Mouse (Mus musculus) heart, adult 18-20 months (tissue): ENCODE data around the gene Gm13287. TPM values are rescaled to one million over a fixed set of nuclear protein-coding genes. Genes with fewer than 3 reads are reported as not detected.
"Not testable (repeated sequence)": the region's sequence is repeated elsewhere in the genome, so short reads cannot be mapped to it uniquely, and the experiment has no call there.

Experiments
- DNase-seq, 2 experiments: peaks; one replicate each; pipeline ENCODE4 v3.0.0; 2021 to 2022; ENCODE audit warnings: mixed read lengths in 1 of 2
- long read RNA-seq, 2 experiments: library from polyadenylated mRNA; stranded (forward); transcript quantifications; one replicate each; pipeline ENCODE4 v2.0.0; 2021
- total RNA-seq, 2 experiments: library from RNA; stranded (reverse); gene quantifications; 2 replicates each; pipeline ENCODE4 v1.2.3; 2021

Gm13287 gene
- total RNA-seq: not detected
- long read RNA-seq, experiment 1: 0 reads
- long read RNA-seq, experiment 2: 0 reads

- not testable (repeated sequence) for DNase-seq
These were observed at the start of gene Gm13287 for GRCm38 (mm10) chr4:88802954-88803353. Gm13287 (plus strand) TSS chr4:88803254.

DNA sequence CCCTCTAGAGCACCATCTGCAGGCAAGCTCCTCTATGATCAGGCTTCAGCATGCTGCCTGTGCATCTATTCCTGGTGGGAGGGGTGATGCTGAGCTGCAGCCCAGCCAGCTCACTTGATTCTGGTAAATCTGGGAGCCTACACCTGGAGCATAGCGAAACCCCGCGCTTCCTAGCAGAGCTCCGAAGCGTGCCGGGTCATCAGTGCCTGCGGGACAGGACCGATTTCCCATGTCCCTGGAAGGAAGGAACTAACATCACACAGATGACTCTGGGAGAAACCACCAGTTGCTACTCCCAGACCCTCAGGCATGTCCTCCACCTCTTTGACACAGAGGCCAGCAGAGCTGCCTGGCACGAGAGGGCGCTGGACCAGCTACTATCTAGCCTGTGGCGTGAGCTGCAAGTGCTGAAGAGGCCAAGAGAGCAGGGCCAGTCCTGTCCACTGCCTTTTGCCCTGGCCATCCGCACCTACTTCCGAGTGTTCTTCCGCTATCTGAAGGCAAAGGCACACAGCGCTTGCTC lies 48.2 kb upstream of the Gm13287 start, which contains the start of gene Gm13271:
TSS of gene Gm13271 (plus strand) at position 51 of the 523 bp plus-strand sequence.
- DNase-seq: peak; percentile 62 to 84

GRCm38 (mm10) chr4:88756581-88757513 lies 46.2 kb upstream of the Gm13287 start:
- DNase-seq: peak; percentile 20 to 66

DNA sequence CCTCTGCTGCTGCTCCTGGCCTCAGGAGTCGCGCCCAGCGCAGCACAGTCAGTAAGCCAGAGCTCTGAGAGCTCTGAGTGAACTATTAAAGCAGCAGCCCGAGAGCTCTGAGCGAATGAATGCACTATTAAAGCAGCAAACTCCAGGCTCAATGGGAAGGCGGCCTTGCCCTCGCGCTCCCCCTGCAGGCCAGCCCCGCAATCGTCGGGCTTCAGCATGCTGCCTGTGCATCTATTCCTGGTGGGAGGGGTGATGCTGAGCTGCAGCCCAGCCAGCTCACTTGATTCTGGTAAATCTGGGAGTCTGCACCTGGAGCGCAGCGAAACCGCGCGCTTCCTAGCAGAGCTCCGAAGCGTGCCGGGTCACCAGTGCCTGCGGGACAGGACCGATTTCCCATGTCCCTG lies 45.4 kb upstream of the Gm13287 start:
- DNase-seq: peak; percentile 91 to 93

GRCm38 (mm10) chr4:88758751-88759150 lies 44.3 kb upstream of the Gm13287 start:
- DNase-seq: not testable (repeated sequence)

GRCm38 (mm10) chr4:88759610-88760268 lies 43.3 kb upstream of the Gm13287 start, which contains the start of gene Gm13283:
Gm13283 (plus strand) TSS chr4:88760119.
- DNase-seq: peak; percentile 59 to 66

- peak; percentile 79 to 91 for DNase-seq
These were observed 42.6 kb upstream of the Gm13287 start for GRCm38 (mm10) chr4:88760431-88760830.

DNA sequence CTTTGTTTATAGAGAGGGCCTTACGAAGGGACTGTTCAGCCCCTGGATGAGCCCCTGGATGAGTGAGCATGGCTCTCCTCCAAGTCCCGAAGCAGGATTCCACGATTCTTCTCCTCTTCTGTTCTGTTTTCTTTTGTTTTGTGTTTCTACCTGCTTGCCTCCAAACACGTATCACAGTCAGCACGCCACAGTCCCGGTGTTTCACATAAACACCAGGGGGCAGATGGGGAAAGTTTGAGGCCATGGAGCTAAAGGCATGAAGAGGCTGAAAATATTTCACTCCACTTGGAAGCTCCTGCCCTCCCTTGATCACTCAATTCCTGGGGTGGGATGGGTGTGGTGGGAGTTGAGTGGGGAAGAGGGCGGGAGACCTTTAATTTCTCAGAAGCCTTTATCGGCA lies 41.3 kb upstream of the Gm13287 start:
- peak; percentile 67 to 77 for DNase-seq

DNA sequence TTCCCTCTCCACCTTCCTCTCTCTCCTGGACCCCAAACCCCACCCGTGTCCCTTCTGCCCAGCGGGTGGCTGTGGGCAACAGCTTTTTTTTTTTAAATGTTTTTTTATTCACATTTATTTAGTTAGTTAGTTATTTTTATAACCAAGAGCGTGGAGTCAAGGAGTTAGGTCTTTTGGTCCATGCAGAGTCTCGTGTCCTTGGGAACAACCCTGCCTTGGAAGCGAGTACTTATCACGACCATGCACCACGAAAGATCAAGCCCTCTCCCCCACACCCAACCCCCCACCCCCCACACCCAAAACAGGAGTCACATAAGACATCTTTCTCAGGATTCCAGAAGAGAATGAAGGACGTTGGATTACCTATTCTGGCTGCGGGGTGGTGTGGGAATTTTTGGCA lies 40.7 kb upstream of the Gm13287 start:
- peak; percentile 20 to 25 for DNase-seq

DNA sequence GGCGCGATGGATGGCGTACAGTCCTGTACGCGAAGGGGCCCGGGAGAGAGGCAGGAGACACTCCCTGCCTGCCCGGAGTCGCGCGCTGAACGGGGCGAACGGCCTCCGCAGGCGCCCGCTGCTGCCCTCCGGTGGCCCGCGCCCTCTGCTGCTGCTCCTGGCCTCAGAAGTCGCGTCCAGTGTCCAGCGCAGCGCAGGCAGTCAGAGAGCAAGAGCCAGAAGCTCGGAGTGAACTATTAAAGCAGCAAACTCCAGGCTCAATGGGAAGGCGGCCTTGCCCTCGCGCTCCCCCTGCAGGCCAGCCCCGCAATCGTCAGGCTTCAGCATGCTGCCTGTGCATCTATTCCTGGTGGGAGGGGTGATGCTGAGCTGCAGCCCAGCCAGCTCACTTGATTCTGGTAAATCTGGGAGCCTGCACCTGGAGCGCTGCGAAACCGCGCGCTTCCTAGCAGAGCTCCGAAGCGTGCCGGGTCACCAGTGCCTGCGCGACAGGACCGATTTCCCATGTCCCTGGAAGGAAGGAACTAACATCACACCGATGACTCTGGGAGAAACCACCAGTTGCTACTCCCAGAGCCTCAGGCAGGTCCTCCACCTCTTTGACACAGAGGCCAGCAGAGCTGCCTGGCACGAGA lies 39.6 kb upstream of the Gm13287 start:
- DNase-seq: peak; percentile 69 to 84

DNA sequence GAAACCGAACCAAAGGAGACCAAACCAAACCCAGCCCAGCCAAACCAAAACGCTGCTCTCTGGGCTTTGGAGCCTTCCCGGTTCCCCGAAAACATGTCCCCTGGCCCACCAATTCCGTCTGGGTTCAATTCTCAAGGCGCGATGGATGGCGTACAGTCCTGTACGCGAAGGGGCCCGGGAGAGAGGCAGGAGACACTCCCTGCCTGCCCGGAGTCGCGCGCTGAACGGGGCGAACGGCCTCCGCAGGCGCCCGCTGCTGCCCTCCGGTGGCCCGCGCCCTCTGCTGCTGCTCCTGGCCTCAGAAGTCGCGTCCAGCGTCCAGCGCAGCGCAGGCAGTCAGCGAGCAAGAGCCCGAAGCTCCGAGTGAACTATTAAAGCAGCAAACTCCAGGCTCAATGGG lies 29.5 kb upstream of the Gm13287 start, which contains the start of gene Gm13290:
TSS of gene Gm13290 (plus strand) at position 301 of the 400 bp plus-strand sequence.
- not testable (repeated sequence) for DNase-seq

DNA sequence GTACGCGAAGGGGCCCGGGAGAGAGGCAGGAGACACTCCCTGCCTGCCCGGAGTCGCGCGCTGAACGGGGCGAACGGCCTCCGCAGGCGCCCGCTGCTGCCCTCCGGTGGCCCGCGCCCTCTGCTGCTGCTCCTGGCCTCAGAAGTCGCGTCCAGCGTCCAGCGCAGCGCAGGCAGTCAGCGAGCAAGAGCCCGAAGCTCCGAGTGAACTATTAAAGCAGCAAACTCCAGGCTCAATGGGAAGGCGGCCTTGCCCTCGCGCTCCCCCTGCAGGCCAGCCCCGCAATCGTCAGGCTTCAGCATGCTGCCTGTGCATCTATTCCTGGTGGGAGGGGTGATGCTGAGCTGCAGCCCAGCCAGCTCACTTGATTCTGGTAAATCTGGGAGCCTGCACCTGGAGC lies 26.4 kb upstream of the Gm13287 start, which contains the start of gene Gm13289:
TSS of gene Gm13289 (plus strand) at position 301 of the 400 bp plus-strand sequence.
- not testable (repeated sequence) for DNase-seq

DNA sequence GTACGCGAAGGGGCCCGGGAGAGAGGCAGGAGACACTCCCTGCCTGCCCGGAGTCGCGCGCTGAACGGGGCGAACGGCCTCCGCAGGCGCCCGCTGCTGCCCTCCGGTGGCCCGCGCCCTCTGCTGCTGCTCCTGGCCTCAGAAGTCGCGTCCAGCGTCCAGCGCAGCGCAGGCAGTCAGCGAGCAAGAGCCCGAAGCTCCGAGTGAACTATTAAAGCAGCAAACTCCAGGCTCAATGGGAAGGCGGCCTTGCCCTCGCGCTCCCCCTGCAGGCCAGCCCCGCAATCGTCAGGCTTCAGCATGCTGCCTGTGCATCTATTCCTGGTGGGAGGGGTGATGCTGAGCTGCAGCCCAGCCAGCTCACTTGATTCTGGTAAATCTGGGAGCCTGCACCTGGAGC lies 23.5 kb upstream of the Gm13287 start, which contains the start of gene Gm13272:
TSS of gene Gm13272 (plus strand) at position 301 of the 400 bp plus-strand sequence.
- not testable (repeated sequence) for DNase-seq

DNA sequence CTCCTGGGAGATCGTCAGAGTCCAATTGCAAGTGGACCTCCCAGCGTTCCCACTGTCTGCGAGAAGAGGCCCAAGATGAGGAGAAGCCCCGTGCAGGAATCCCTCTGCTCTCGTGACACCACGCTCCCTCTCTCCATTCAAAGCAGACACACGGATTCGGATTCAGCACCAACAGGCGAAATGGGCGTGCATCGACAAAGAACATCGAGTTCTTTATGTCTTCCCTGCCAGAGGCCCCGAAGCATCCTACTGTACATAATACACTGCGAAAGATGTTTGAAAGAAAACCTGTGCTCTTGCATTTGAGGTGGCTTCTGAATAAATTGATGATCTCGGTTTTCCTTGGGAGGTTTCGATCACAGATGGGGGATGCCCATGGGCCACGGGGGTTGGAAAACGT lies 22.7 kb upstream of the Gm13287 start:
- DNase-seq: peak in 1 of 2 experiments; percentile 7

DNA sequence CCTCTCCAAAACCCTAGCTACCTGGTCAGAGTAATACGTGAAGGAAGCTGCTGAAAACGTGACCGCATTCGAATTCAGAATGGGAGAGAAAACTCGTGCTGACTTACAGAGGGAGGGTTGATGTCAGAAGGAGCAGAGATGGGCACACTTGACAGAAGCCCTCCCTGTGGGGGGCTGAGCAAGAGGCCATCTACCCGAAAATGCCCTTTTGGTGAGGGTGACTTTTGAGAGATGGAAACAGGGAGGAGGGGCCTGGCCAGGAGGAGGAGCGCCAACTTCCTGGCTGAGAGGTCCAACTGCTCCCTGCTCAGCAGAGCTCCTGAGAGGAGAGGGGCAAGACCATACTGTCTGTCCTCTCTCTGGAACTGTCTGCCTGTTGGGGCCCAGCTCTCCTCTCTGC lies 21.2 kb upstream of the Gm13287 start, which contains the start of gene Ifnz:
TSS of gene Ifnz (plus strand) at position 301 of the 400 bp plus-strand sequence.
- not testable (repeated sequence) for DNase-seq

GRCm38 (mm10) chr4:88782335-88782734 lies 20.7 kb upstream of the Gm13287 start:
- peak; percentile 7 to 47 for DNase-seq

DNA sequence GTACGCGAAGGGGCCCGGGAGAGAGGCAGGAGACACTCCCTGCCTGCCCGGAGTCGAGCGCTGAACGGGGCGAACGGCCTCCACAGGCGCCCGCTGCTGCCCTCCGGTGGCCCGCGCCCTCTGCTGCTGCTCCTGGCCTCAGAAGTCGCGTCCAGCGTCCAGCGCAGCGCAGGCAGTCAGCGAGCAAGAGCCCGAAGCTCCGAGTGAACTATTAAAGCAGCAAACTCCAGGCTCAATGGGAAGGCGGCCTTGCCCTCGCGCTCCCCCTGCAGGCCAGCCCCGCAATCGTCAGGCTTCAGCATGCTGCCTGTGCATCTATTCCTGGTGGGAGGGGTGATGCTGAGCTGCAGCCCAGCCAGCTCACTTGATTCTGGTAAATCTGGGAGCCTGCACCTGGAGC lies 17.6 kb upstream of the Gm13287 start, which contains the start of gene Gm13276:
TSS of gene Gm13276 (plus strand) at position 301 of the 400 bp plus-strand sequence.
- not testable (repeated sequence) for DNase-seq

DNA sequence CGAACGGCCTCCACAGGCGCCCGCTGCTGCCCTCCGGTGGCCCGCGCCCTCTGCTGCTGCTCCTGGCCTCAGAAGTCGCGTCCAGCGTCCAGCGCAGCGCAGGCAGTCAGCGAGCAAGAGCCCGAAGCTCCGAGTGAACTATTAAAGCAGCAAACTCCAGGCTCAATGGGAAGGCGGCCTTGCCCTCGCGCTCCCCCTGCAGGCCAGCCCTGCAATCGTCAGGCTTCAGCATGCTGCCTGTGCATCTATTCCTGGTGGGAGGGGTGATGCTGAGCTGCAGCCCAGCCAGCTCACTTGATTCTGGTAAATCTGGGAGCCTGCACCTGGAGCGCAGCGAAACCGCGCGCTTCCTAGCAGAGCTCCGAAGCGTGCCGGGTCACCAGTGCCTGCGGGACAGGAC lies 14.7 kb upstream of the Gm13287 start, which contains the start of gene Gm13277:
TSS of gene Gm13277 (plus strand) at position 231 of the 400 bp plus-strand sequence.
- DNase-seq: peak; percentile 66 to 83

DNA sequence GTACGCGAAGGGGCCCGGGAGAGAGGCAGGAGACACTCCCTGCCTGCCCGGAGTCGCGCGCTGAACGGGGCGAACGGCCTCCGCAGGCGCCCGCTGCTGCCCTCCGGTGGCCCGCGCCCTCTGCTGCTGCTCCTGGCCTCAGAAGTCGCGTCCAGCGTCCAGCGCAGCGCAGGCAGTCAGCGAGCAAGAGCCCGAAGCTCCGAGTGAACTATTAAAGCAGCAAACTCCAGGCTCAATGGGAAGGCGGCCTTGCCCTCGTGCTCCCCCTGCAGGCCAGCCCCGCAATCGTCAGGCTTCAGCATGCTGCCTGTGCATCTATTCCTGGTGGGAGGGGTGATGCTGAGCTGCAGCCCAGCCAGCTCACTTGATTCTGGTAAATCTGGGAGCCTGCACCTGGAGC lies 11.8 kb upstream of the Gm13287 start, which contains the start of gene Gm13278:
TSS of gene Gm13278 (plus strand) at position 301 of the 400 bp plus-strand sequence.
- DNase-seq: not testable (repeated sequence)

- peak; percentile 71 to 94 for DNase-seq
These were observed 8.9 kb upstream of the Gm13287 start, which contains the start of gene Gm13275 for GRCm38 (mm10) chr4:88793936-88794675. Gm13275 (plus strand) TSS chr4:88794487.
